Mouse (Mus musculus) ovary, postnatal 36 days (tissue): ENCODE results near the gene Gm49450.

Experiments used
- DNase-seq: peaks from one replicate; pipeline ENCODE4 v3.0.0; 2022; ENCODE audit warnings: low spot score, mixed read lengths

The Gm49450 gene

GRCm38 (mm10) chr15:98891198-98891742 is 62.1 kb downstream of the Gm49450 start:
- no peak for DNase-seq

- no peak for DNase-seq
Observed at GRCm38 (mm10) chr15:98887526-98887925, 65.8 kb downstream of the Gm49450 start.

- DNase-seq, result no peak
Observed at GRCm38 (mm10) chr15:98886667-98887387, 66.5 kb downstream of the Gm49450 start.

- no peak for DNase-seq
Observed at GRCm38 (mm10) chr15:98884106-98884505, 69.2 kb downstream of the Gm49450 start.

- no peak for DNase-seq
Observed at GRCm38 (mm10) chr15:98883661-98884060, 69.7 kb downstream of the Gm49450 start.
